Mouse (Mus musculus): ENCODE measurements around the gene Ppara. TPM values are rescaled to one million over a fixed set of nuclear protein-coding genes. Genes with fewer than 3 reads are reported as not detected.
A peak's percentile ranks its signal among the peaks of the same experiment; 100 is the strongest.

The Ppara gene
- polyA plus RNA-seq, 1 experiment from 2014 or later, result 0.88 TPM

GRCm38 (mm10) chr15:85735063-85735835 is 466 bp downstream of the Ppara start:
- H3K4me3 ChIP-seq, result peak overlapping the region; percentile 79
- H3K36me3 ChIP-seq, result no peaks in the 10 kb centered on the region
- H3K27ac ChIP-seq, result peak overlapping the region; percentile 57
- peaks cover 16% of the 10 kb centered on the region for H3K4me1 ChIP-seq
- under 1% methylated on average over 78 of the region's 78 CpGs for WGBS
- H3K27me3 ChIP-seq (ENCODE audit: insufficient read depth, poor library complexity, severe bottlenecking), result peaks cover 91% of the 10 kb centered on the region
- no peaks in the 10 kb centered on the region for H3K9me3 ChIP-seq
- peak; percentile 92 for DNase-seq (ENCODE audit: low spot score)

DNA sequence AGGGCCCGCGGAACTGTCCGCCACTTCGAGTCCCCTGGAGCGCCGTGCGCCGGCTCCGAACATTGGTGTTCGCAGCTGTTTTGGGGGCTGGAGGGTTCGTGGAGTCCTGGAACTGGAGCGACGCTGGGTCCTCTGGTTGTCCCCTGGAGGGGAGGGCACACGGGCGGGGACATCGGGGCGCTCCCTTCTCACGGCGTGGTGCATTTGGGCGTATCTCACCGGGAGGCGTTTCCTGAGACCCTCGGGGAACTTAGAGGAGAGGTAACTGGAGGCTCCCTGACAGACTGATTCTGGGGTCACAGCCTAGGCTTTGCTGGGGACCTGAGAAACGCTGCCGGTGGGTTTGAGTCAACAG is 1.0 kb downstream of the Ppara start:
- Histone ChIP-seq H3K36me3 (no peaks in the 10 kb centered on the region), H3K4me1 (peaks cover 16% of the 10 kb centered on the region), H3K9me3 (no peaks in the 10 kb centered on the region), H3K27me3 (ENCODE audit: insufficient read depth, poor library complexity, severe bottlenecking) (peaks cover 92% of the 10 kb centered on the region), H3K27ac (peak overlapping the region; percentile 57), H3K4me3 (peak overlapping the region; percentile 79)
- under 1% methylated on average over 25 of the region's 25 CpGs for WGBS
- no peak for DNase-seq (ENCODE audit: low spot score)

- no peak overlapping the region for H3K4me3 ChIP-seq
- H3K36me3 ChIP-seq, result no peaks in the 10 kb centered on the region
- peaks cover 90% of the 10 kb centered on the region for H3K27me3 ChIP-seq (ENCODE audit: insufficient read depth, poor library complexity, severe bottlenecking)
Measured at GRCm38 (mm10) chr15:85736506-85736905, 1.7 kb downstream of the Ppara start.

DNA sequence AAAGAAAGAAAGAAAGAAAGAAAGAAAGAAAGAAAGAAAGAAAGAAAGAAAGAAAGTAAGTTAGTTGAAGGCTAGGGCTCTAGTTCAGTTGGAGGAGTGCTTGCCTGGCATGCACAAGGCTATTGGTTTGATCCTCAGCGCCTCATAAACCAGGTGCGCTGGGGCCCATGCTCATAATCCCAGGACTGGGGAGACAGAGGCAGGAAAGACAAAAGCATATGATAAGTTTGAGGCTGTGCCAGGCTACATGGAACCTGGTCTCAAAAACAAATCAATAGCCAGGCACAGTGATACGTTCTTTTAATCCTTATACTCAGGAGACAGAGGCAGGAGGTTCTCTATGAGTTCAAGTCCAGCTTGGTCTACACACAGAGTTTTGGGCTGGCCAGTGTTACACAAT is 3.6 kb downstream of the Ppara start:
- Histone ChIP-seq H3K27ac (no peak overlapping the region), H3K36me3 (no peaks in the 10 kb centered on the region), H3K27me3 (ENCODE audit: insufficient read depth, poor library complexity, severe bottlenecking) (peaks cover 83% of the 10 kb centered on the region), H3K4me3 (no peak overlapping the region), H3K9me3 (no peaks in the 10 kb centered on the region), H3K4me1 (peaks cover 16% of the 10 kb centered on the region)
- 76% methylated on average over 3 of the region's 3 CpGs for WGBS
- no peak for DNase-seq (ENCODE audit: low spot score)

More at GRCm38 (mm10) chr15:85736506-85736905, 1.7 kb downstream of the Ppara start:
- H3K9me3 ChIP-seq, result no peaks in the 10 kb centered on the region
- no peak overlapping the region for H3K27ac ChIP-seq
- WGBS, result 47% methylated on average over 10 of the region's 10 CpGs
- H3K4me1 ChIP-seq, result peaks cover 16% of the 10 kb centered on the region
- no peak for DNase-seq (ENCODE audit: low spot score)

- no peak for DNase-seq (ENCODE audit: low spot score)
- no peak overlapping the region for H3K4me3 ChIP-seq
- WGBS, result 73% methylated on average over 5 of the region's 5 CpGs
- peaks cover 83% of the 10 kb centered on the region for H3K27me3 ChIP-seq (ENCODE audit: insufficient read depth, poor library complexity, severe bottlenecking)
- peaks cover 16% of the 10 kb centered on the region for H3K4me1 ChIP-seq
- H3K9me3 ChIP-seq, result no peaks in the 10 kb centered on the region
- H3K27ac ChIP-seq, result no peak overlapping the region
- H3K36me3 ChIP-seq, result no peaks in the 10 kb centered on the region
Measured at GRCm38 (mm10) chr15:85738939-85739338, 4.2 kb downstream of the Ppara start.

DNA sequence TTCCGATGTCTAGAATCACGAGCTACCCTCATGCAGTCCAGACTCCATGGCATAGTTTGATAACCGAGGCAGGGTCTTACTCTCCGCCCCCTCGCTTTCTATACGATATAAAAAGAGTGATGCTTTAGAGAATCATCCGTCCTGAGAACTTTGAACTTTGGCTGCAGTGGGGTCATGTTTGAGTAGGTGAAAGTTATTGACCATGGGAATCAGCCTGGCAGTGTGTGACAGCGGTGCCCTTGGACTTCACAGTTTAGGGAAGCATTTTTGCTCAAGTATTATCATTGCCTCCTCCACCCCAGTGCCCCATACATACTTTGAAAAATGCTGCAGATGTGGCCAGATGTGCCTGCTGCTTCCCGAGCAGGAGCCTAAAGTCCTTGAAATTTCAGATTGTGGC is 7.8 kb downstream of the Ppara start:
- Histone ChIP-seq H3K36me3 (no peaks in the 10 kb centered on the region), H3K27me3 (ENCODE audit: insufficient read depth, poor library complexity, severe bottlenecking) (peaks cover 72% of the 10 kb centered on the region), H3K4me3 (no peak overlapping the region), H3K27ac (no peak overlapping the region), H3K4me1 (no peaks in the 10 kb centered on the region), H3K9me3 (no peaks in the 10 kb centered on the region)
- WGBS, result 85% methylated on average over 9 of the region's 9 CpGs
- DNase-seq (ENCODE audit: low spot score), result no peak

GRCm38 (mm10) chr15:85743946-85744345 is 9.2 kb downstream of the Ppara start:
- Histone ChIP-seq H3K9me3 (no peaks in the 10 kb centered on the region), H3K4me1 (no peaks in the 10 kb centered on the region), H3K4me3 (no peak overlapping the region), H3K36me3 (no peaks in the 10 kb centered on the region), H3K27me3 (ENCODE audit: insufficient read depth, poor library complexity, severe bottlenecking) (peaks cover 62% of the 10 kb centered on the region), H3K27ac (no peak overlapping the region)
- 66% methylated on average over 3 of the region's 3 CpGs for WGBS
- DNase-seq (ENCODE audit: low spot score), result no peak

GRCm38 (mm10) chr15:85746178-85746577 is 11.4 kb downstream of the Ppara start:
- 72% methylated on average over 8 of the region's 8 CpGs for WGBS
- no peak overlapping the region for H3K27ac ChIP-seq
- peaks cover 41% of the 10 kb centered on the region for H3K27me3 ChIP-seq (ENCODE audit: insufficient read depth, poor library complexity, severe bottlenecking)
- no peak overlapping the region for H3K4me3 ChIP-seq
- H3K4me1 ChIP-seq, result no peaks in the 10 kb centered on the region
- H3K36me3 ChIP-seq, result no peaks in the 10 kb centered on the region
- no peaks in the 10 kb centered on the region for H3K9me3 ChIP-seq
- DNase-seq (ENCODE audit: low spot score), result no peak

DNA sequence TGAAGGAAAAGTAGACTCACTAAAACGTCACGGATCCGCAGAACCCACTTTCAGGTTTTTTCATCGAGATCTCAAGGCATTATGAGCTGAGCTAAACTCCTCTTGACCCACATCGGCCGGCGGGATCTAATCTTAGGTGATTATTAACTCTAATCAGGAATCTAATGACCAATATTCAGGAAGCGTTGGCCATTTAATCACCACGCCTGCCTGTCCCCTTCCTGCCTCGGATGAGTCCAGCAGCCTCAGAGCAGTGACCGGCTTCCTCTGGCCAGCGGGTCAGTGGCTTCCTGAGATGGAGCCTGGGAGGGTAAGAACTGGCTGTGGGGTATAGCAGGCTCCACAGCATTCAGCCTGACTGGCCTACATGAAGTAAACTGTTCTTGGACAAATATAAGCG is 11.9 kb downstream of the Ppara start:
- Histone ChIP-seq H3K4me1 (no peaks in the 10 kb centered on the region), H3K27me3 (ENCODE audit: insufficient read depth, poor library complexity, severe bottlenecking) (peaks cover 41% of the 10 kb centered on the region; the same call in 1 of the 2 replicates), H3K36me3 (no peaks in the 10 kb centered on the region), H3K27ac (no peak overlapping the region), H3K9me3 (no peaks in the 10 kb centered on the region), H3K4me3 (no peak overlapping the region)
- no peak for DNase-seq (ENCODE audit: low spot score)
- whole genome bisulfite sequencing, result 78% methylated on average over 13 of the region's 13 CpGs

- no peak overlapping the region for H3K4me3 ChIP-seq
- no peak overlapping the region for H3K27ac ChIP-seq
- H3K27me3 ChIP-seq (ENCODE audit: insufficient read depth, poor library complexity, severe bottlenecking), result peaks cover 39% of the 10 kb centered on the region
- no peak for DNase-seq (ENCODE audit: low spot score)
- no peaks in the 10 kb centered on the region for H3K36me3 ChIP-seq
- no peaks in the 10 kb centered on the region for H3K4me1 ChIP-seq
- H3K9me3 ChIP-seq, result no peaks in the 10 kb centered on the region
- 85% methylated on average over 5 of the region's 5 CpGs for WGBS
Measured at GRCm38 (mm10) chr15:85747951-85748350, 13.2 kb downstream of the Ppara start.

DNA sequence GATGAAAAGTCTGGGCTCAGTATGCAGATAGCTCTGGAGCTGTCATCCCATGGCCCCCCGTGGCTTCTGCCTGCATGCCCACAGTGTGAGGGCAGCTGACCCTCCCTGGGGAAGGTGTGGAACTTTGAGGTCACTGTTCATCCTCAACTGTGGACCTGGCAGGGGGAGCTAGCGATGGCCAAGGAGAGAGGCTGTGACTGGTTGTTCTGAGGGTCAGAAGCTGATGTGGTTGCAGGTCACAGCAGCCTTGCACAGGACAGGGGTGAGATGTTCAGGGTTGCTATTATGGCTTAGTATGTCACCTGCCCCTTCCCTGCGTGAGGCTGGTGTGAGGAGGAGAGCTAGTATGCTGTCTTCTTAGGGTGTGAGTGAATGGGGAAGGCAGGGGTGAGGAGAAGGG is 13.7 kb downstream of the Ppara start:
- no peak overlapping the region for H3K4me3 ChIP-seq
- no peaks in the 10 kb centered on the region for H3K9me3 ChIP-seq
- no peaks in the 10 kb centered on the region for H3K4me1 ChIP-seq
- 73% methylated on average over 3 of the region's 3 CpGs for WGBS
- no peaks in the 10 kb centered on the region for H3K36me3 ChIP-seq
- DNase-seq (ENCODE audit: low spot score), result peak; percentile 69
- H3K27ac ChIP-seq, result no peak overlapping the region
- peaks cover 36% of the 10 kb centered on the region for H3K27me3 ChIP-seq (ENCODE audit: insufficient read depth, poor library complexity, severe bottlenecking)

DNA sequence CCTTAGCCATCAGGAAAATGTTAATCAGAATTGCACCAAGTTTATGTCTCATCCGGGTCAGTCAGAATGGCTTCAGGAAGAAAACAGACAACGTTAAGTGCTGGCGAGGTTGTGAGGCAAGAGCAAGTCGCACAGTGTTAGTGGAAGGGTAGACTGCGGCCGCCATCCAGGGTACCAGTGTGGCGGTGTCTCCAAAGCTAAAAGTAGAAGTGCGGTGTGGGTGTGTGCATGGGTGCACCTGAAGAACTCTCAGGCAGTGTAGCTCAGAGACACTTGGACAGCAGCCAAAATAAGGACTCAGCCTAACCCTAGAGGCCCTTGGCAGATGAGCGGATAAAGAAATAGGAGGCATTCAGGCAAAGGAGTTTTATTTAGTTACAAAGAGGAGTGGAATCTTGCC is 14.4 kb downstream of the Ppara start:
- Histone ChIP-seq H3K27ac (no peak overlapping the region), H3K27me3 (ENCODE audit: insufficient read depth, poor library complexity, severe bottlenecking) (peaks cover 30% of the 10 kb centered on the region), H3K9me3 (no peaks in the 10 kb centered on the region), H3K4me3 (no peak overlapping the region), H3K36me3 (no peaks in the 10 kb centered on the region), H3K4me1 (0 out of 2 replicates have a peak, but pooled peaks cover 4% of the 10 kb centered on the region)
- DNase-seq (ENCODE audit: low spot score), result no peak
- WGBS, result 90% methylated on average over 9 of the region's 9 CpGs

DNA sequence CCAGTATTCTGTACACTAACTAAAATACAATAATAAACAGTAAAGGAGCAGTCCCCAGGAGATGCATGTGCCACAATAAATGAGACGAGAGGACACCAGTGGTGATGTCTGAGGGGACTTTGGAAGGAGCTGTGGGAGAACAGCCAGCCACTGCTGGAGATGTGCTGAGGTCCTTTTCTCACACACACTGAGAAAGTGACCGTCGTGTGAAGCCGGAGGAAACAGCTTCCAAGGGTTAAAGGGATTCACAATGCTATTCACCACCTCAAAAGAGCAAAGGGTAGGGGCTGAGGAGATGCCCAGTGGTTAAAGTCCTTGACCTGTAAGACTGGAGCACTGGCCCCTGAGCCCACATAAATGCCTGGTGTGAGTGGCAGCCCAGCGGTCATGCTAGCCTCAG is 15.3 kb downstream of the Ppara start:
- 79% methylated on average over 5 of the region's 5 CpGs for WGBS
- Histone ChIP-seq H3K36me3 (no peaks in the 10 kb centered on the region), H3K4me1 (0 out of 2 replicates have a peak, but pooled peaks cover 6% of the 10 kb centered on the region), H3K27me3 (ENCODE audit: insufficient read depth, poor library complexity, severe bottlenecking) (peaks cover 25% of the 10 kb centered on the region), H3K9me3 (no peaks in the 10 kb centered on the region), H3K4me3 (no peak overlapping the region), H3K27ac (no peak overlapping the region)
- DNase-seq (ENCODE audit: low spot score), result no peak

GRCm38 (mm10) chr15:85752655-85753054 is 17.9 kb downstream of the Ppara start:
- H3K36me3 ChIP-seq, result no peaks in the 10 kb centered on the region
- no peaks in the 10 kb centered on the region for H3K9me3 ChIP-seq
- peaks cover 6% of the 10 kb centered on the region; the same call in 1 of the 2 replicates for H3K27me3 ChIP-seq (ENCODE audit: insufficient read depth, poor library complexity, severe bottlenecking)
- peak; percentile 16 for DNase-seq (ENCODE audit: low spot score)
- 75% methylated on average over 2 of the region's 2 CpGs for WGBS
- 0 out of 2 replicates have a peak, but pooled peaks cover 6% of the 10 kb centered on the region for H3K4me1 ChIP-seq
- no peak overlapping the region for H3K27ac ChIP-seq
- no peak overlapping the region for H3K4me3 ChIP-seq
